Mouse (Mus musculus) testis, adult 2 months (tissue): ENCODE measurements around the gene Mdfi. TPM values are rescaled to one million over a fixed set of nuclear protein-coding genes. Genes with fewer than 3 reads are reported as not detected.

ENCODE experiments used
- H3K27ac ChIP-seq: fragments of 200-500 bp; 2 replicates; pipeline ENCODE4 v1.5.1; 2012; ENCODE audit warnings: low read depth, low read length; ENCODE audit not compliant: control insufficient read depth, insufficient read depth
- H3K27me3 ChIP-seq: fragments of 200-500 bp; 2 replicates; pipeline ENCODE4 v1.6.1; 2012; ENCODE audit warnings: mild to moderate bottlenecking, low read length, moderate library complexity; ENCODE audit not compliant: control insufficient read depth, insufficient read depth
- H3K36me3 ChIP-seq: fragments of 200-500 bp; 2 replicates; pipeline ENCODE4 v1.6.1; 2012; ENCODE audit warnings: mild to moderate bottlenecking, low read length; ENCODE audit not compliant: control insufficient read depth, insufficient read depth
- H3K4me1 ChIP-seq: fragments of 200-500 bp; 2 replicates; pipeline ENCODE4 v1.6.1; 2012; ENCODE audit warnings: low read length; ENCODE audit not compliant: control insufficient read depth, insufficient read depth
- H3K4me3 ChIP-seq: fragments of 200-500 bp; 2 replicates; pipeline ENCODE4 v1.5.1; 2012; ENCODE audit warnings: low read depth, mild to moderate bottlenecking, low read length, moderate library complexity, mixed read lengths; ENCODE audit not compliant: control insufficient read depth
- CTCF ChIP-seq: fragments of 200-500 bp; IDR thresholded peaks from 2 replicates; pipeline ENCODE4 v1.5.1; 2012; ENCODE audit warnings: low read depth, mild to moderate bottlenecking, inconsistent platforms, low read length, moderate library complexity; ENCODE audit not compliant: control insufficient read depth, insufficient read depth, insufficient replicate concordance
- POLR2A ChIP-seq: fragments of 200-500 bp; IDR thresholded peaks from 2 replicates; pipeline ENCODE4 v1.6.1; 2012; ENCODE audit warnings: low read depth, mild to moderate bottlenecking, inconsistent platforms, low read length, moderate library complexity; ENCODE audit not compliant: control insufficient read depth
- polyA plus RNA-seq: library from polyadenylated mRNA; depleted of rRNA; stranded (reverse); fragments of >200 nt; gene quantifications from 2 replicates; pipeline ENCODE4 v1.2.3, GENCODE M21; 2012

The Mdfi gene
- polyA plus RNA-seq, 1 experiment: 2.1 TPM

- Histone ChIP-seq H3K36me3 (no peaks in the 10 kb centered on the region), H3K4me1 (peaks cover 5% of the 10 kb centered on the region), H3K27ac (no peak overlapping the region), H3K4me3 (no peak overlapping the region), H3K27me3 (no peaks in the 10 kb centered on the region)
- no peak for TF ChIP-seq CTCF
- no peak for TF ChIP-seq POLR2A
Observed at GRCm38 (mm10) chr17:47845609-47846008, 11.1 kb upstream of the Mdfi start.

- Histone ChIP-seq H3K27ac (no peak overlapping the region), H3K4me1 (peaks cover 5% of the 10 kb centered on the region), H3K36me3 (no peaks in the 10 kb centered on the region), H3K4me3 (no peak overlapping the region), H3K27me3 (no peaks in the 10 kb centered on the region)
- peak; percentile 74; the same call in 1 of the 2 replicates for TF ChIP-seq CTCF
- TF ChIP-seq POLR2A: no peak
Observed at GRCm38 (mm10) chr17:47843465-47843864, 9.0 kb upstream of the Mdfi start.

- Histone ChIP-seq H3K4me1 (peaks cover 5% of the 10 kb centered on the region), H3K27ac (no peak overlapping the region), H3K4me3 (no peak overlapping the region), H3K36me3 (no peaks in the 10 kb centered on the region), H3K27me3 (no peaks in the 10 kb centered on the region)
- TF ChIP-seq POLR2A (no peak), CTCF (no peak)
Observed at GRCm38 (mm10) chr17:47841931-47842623, 7.6 kb upstream of the Mdfi start.

- Histone ChIP-seq H3K36me3 (no peaks in the 10 kb centered on the region), H3K27me3 (no peaks in the 10 kb centered on the region), H3K4me1 (peaks cover 5% of the 10 kb centered on the region), H3K27ac (no peak overlapping the region), H3K4me3 (no peak overlapping the region)
- TF ChIP-seq CTCF: no peak
- TF ChIP-seq POLR2A: no peak
Observed at GRCm38 (mm10) chr17:47841521-47841920, 7.0 kb upstream of the Mdfi start.

- TF ChIP-seq CTCF (no peak), POLR2A (no peak)
- H3K27ac ChIP-seq: no peak overlapping the region
- H3K36me3 ChIP-seq: no peaks in the 10 kb centered on the region
- H3K4me1 ChIP-seq: peaks cover 7% of the 10 kb centered on the region
- H3K4me3 ChIP-seq: no peak overlapping the region
- H3K27me3 ChIP-seq: no peaks in the 10 kb centered on the region
Observed at GRCm38 (mm10) chr17:47837808-47838207, 3.3 kb upstream of the Mdfi start.

GRCm38 (mm10) chr17:47833628-47834481 lies 636 bp downstream of the Mdfi start:
- Histone ChIP-seq H3K27ac (no peak overlapping the region), H3K27me3 (no peaks in the 10 kb centered on the region), H3K36me3 (no peaks in the 10 kb centered on the region), H3K4me3 (no peak overlapping the region; the same call in 1 of the 2 replicates), H3K4me1 (peaks cover 5% of the 10 kb centered on the region)
- TF ChIP-seq CTCF (no peak), POLR2A (no peak)

GRCm38 (mm10) chr17:47833029-47833627 lies 1.4 kb downstream of the Mdfi start:
- Histone ChIP-seq H3K4me1 (peaks cover 5% of the 10 kb centered on the region), H3K36me3 (no peaks in the 10 kb centered on the region), H3K27me3 (no peaks in the 10 kb centered on the region), H3K4me3 (peak overlapping the region; percentile 68), H3K27ac (no peak overlapping the region)
- TF ChIP-seq POLR2A (no peak), CTCF (no peak)
